Mouse (Mus musculus) cerebellum, postnatal 4 days (tissue): Measurements from ENCODE around the gene Mettl16.

Experiments used
- DNase-seq, 2 experiments: peaks; one replicate each; pipeline ENCODE4 v3.0.0; 2022; ENCODE audit warnings: low spot score in 2 of 2, mixed read lengths in 1 of 2

The Mettl16 gene

GRCm38 (mm10) chr11:74770595-74771207 is at the start of gene Mettl16:
Gene Mettl16 (plus strand): TSS chr11:74770830.
- peak; percentile 85 to 93 for DNase-seq

GRCm38 (mm10) chr11:74721141-74721540 is 49.5 kb upstream of the Mettl16 start:
- DNase-seq: no peak

DNA sequence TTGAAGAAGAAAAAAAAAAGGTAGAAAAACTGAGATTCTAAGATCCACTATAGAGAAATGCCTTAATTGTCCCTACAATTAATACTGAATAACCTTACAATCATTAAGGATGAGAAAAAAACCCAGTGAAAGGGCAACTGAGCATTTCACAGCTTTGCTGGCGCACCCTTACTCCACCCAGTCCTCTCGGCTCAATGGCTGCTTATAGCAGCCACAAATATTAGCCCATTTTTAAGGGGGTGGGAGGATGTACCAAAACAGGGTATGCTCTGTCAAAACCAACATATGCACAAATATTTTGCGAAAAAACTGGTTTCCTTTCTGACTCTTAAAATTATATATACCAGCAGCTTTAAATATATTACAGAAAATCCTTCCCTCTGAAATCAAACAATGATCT is 48.7 kb upstream of the Mettl16 start:
- no peak for DNase-seq

GRCm38 (mm10) chr11:74723357-74724234 is 47.0 kb upstream of the Mettl16 start:
- DNase-seq: peak; percentile 68 to 82

GRCm38 (mm10) chr11:74724235-74724791 is 46.3 kb upstream of the Mettl16 start, which contains the start of gene Pafah1b1:
Gene Pafah1b1 (minus strand): TSS chr11:74724670.
- DNase-seq: peak; percentile 95 to 97

GRCm38 (mm10) chr11:74725181-74725580 is 45.4 kb upstream of the Mettl16 start:
- DNase-seq: no peak

DNA sequence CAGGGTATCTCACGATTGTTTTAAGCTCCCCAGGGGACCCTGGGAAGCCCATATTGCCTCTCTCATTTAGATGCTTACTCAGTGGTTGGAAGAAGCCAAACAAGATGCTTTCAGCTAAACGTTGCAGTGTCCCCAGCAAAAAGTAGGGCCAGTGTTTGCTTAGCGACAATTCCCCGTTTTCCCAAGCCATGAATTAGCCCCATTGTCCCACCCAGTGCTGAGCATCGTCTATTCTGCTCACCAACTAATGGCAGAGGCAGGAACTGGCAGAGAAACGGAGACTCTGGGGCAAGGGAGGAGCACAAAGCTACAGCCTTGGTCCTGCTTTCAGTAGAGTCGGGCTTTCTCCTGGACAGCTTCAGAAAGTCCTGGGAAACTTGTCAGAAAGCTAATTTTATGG is 35.7 kb upstream of the Mettl16 start:
- DNase-seq: no peak

GRCm38 (mm10) chr11:74737861-74738260 is 32.8 kb upstream of the Mettl16 start:
- no peak for DNase-seq

- no peak for DNase-seq
Measured at GRCm38 (mm10) chr11:74748022-74748421, 22.6 kb upstream of the Mettl16 start.

DNA sequence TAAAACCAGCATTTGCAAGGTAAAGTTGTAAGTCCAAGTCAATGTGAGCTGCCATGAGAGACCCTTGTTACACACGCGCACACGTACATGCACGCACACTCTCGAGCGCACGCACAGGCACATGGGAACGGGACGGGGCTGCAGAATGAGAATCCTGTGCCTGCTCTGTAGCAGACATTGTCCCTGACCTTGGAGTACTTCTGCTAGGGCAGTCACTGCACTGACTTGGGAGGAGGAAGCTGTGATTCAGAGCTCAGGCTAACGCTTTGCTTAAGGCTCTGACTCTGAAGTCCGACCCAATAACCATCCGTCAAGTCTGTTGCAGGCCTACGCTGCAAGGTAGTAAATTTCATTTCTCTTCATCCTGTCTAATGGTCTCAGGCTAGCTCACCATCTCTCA is 21.4 kb upstream of the Mettl16 start:
- DNase-seq: no peak

- DNase-seq: no peak
Measured at GRCm38 (mm10) chr11:74750662-74751351, 19.8 kb upstream of the Mettl16 start.

DNA sequence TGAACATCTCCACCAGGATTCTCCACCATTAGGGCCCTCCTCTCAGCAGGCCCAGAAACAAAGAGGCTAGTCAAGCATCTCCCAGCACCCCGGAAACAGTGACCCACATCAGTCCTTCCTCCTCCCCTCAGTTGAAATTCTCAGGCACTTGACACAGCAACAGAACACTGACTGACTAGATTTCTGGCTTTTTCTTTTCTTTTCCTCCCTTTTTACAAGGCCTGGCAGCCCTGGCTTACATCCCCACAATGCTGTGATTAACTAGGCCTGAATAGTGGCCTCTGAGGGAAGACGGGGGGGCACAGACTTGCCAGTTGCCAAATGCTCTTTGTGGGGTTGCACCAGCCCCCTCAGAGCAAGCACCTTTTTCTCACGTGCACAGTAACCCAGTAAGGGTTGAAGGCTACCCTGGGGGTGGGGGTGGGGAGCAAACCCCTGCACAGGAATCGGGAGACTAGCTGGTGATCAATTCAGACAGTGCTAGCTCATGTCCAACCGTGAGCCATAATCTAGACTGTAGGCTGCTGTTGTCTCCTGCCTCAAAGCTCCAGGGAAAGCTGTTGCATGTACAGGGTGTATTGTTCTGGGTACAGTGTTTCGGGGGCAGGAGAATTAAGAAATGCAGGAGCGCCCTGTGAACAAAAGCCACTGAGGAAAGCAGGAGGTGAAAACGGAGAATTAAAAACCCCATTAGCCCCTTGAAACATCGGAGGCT is 19.1 kb upstream of the Mettl16 start:
- DNase-seq: no peak

- no peak for DNase-seq
Measured at GRCm38 (mm10) chr11:74756631-74757030, 14.0 kb upstream of the Mettl16 start.

DNA sequence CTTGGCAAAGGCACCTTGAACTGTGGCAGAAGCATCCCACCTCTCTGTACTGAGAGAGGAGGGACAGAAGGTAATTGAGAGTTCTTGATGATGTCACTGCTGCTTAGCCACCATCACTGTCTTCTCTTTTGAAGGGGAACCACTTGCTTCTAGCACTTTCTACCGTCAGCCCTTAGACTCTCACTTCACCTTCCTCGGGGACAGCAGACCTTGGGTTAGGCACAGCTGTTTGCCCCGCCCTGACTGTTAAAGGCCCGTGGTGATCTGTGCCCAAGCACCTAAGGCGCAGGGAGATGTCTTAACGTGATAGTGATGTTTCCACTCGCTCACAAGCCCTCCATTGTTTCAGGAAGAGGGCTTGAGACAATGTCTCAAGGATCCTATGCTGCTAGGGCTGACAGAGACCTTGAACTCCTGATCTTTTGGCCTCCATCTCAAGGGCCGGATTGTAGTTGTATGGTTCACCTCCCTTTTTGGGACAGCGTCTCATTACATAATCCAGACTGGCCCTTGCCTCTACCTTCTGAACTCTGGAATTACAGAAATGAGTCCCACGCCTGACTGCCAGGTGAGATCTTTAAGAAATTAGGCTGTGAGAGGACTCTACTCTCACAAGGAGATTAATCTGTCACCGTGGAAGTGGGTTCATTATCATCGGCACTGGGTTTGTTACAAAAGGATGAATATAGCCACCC is 9.5 kb upstream of the Mettl16 start:
- no peak for DNase-seq

GRCm38 (mm10) chr11:74763960-74764625 is 6.5 kb upstream of the Mettl16 start:
- DNase-seq: no peak

GRCm38 (mm10) chr11:74767469-74767868 is 3.2 kb upstream of the Mettl16 start:
- no peak for DNase-seq

DNA sequence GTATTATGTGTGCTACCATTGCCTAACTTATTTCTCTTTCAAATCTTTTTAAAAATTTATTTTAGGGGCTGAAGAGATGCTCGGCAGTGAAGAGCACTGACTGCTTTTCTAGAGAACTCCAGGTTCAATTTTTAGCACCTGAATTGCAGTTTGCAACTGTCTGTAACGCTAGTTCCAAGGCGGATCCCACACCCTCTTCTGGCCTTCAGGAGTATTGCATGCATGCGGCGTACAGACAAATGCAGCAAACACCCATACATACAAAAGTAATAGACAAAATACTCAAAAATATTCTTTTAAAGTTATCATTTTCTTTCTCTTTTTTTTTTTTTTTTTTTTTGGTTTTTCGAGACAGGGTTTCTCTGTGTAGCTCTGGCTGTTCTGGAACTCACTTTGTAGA is 2.6 kb upstream of the Mettl16 start:
- peak in 1 of 2 experiments; percentile 40 for DNase-seq

GRCm38 (mm10) chr11:74770037-74770436 is 593 bp upstream of the Mettl16 start:
- no peak for DNase-seq

GRCm38 (mm10) chr11:74771234-74771633 is 604 bp downstream of the Mettl16 start:
- no peak for DNase-seq

DNA sequence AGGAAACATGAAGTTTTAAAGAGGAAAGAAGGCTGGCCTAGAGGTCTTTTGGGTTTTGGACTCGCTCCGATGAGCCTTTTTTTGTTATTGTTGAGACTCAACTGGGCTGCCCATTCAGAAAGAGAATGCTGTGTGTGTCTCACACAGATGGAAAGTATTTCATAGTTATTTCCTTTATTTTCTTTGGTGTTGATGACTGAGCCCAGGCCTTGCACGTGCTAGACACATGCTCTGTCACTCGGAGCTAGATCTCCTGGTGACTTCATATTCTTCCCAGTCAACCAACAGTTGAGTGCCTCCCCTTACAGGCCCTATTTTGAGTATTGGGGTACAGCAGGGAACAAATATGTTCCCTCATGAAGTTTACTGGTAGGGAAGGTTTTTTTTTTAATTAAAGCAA is 1.0 kb downstream of the Mettl16 start:
- DNase-seq: no peak
